Mouse (Mus musculus): Measurements from ENCODE around the gene Trem1. TPM values are rescaled to one million over a fixed set of nuclear protein-coding genes. Genes with fewer than 3 reads are reported as not detected.

Gene Trem1
- not detected in 2 replicates for polyA plus RNA-seq (2016; fragmentation: Nextera tagmentation; extraction: Ambion mirVana)

DNA sequence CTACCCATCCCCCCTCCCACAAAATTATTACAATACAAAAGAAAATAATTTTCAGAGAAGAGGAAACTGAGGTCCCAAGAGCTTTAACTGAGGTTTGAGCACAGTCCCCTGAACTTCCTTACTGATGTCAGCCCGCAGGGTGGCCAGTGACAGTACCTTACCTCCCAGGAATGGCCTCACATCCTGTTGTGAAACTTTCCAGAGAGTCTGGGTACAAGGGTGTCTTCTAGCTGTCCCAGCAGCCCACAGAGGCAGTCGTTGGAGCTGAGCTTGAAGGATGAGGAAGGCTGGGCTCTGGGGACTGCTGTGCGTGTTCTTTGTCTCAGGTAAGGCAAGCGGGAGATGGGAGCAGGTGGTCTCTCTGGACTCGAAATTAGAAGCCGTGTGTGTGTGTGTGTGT, at the start of gene Trem1:
Trem1 (plus strand) TSS at position 251 of the 400 bp plus-strand sequence.
- Histone ChIP-seq H3K9me3 (no peaks in the 10 kb centered on the region), H3K27ac (no peak within 1 kb of the TSS), H3K4me1 (no peaks in the 10 kb centered on the region), H3K4me3 (no peak within 1 kb of the TSS), H3K36me3 (replicated peaks) (no peaks in the 10 kb centered on the region), H3K27me3 (ENCODE audit: poor library complexity, severe bottlenecking) (no peaks in the 10 kb centered on the region)
- DNase-seq (ENCODE audit: extremely low spot score, low spot score) = no peak
- 85% methylated on average over 6 of the region's 6 CpGs for WGBS

DNA sequence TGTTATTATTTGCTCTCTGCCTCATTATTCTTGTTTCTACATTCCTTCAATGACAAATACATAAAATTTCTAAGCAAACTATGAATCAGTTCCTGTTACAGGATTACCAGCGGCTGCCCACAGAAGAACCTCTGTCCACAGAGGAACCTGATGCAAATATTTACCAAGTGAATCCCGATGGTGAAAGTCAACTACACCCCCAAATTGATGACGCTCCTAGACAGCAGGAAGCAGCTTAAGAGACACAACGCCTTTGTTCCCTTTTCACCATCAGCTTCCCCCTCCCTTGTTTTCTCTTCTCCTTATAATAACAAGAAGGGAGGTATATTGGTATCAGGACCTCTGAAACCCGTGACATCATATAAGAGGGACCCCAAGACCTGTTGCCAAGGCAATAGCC, 47.3 kb upstream of the Trem1 start:
- no peak for DNase-seq (ENCODE audit: extremely low spot score, low spot score)
- 82% methylated on average over 5 of the region's 5 CpGs for WGBS
- no peaks in the 10 kb centered on the region for H3K36me3 ChIP-seq (replicated peaks)

DNA sequence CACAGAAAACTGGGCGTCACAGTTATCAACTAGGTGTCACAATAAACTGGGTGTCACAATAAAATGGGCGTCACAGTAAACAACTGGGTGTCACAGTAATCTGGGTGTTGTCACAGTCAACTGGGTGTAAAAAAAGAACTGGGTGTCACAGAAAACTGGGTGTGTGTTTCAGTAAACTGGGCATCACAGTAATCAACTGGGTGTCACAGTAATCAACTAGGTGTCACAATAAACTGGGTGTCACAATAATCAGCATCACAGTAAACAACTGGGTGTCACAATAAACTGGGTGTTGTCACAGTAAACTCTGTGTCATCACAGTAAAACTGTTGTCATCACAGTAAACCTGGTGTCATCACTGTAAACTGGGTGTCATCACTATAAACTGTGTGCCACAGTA, 40.2 kb upstream of the Trem1 start:
- Histone ChIP-seq H3K27me3 (ENCODE audit: poor library complexity, severe bottlenecking) (no peaks in the 10 kb centered on the region), H3K4me3 (no peak overlapping the region), H3K27ac (no peak overlapping the region), H3K36me3 (replicated peaks) (no peaks in the 10 kb centered on the region), H3K4me1 (no peaks in the 10 kb centered on the region), H3K9me3 (no peaks in the 10 kb centered on the region; the same call in 1 of the 2 replicates)
- no peak for DNase-seq (ENCODE audit: extremely low spot score, low spot score)
- WGBS = 86% methylated on average over 2 of the region's 2 CpGs

More for the DNA sequence above, 47.3 kb upstream of the Trem1 start:
- Histone ChIP-seq H3K27me3 (ENCODE audit: poor library complexity, severe bottlenecking) (no peaks in the 10 kb centered on the region), H3K4me1 (no peaks in the 10 kb centered on the region), H3K9me3 (no peaks in the 10 kb centered on the region), H3K4me3 (no peak overlapping the region), H3K27ac (no peak overlapping the region)

DNA sequence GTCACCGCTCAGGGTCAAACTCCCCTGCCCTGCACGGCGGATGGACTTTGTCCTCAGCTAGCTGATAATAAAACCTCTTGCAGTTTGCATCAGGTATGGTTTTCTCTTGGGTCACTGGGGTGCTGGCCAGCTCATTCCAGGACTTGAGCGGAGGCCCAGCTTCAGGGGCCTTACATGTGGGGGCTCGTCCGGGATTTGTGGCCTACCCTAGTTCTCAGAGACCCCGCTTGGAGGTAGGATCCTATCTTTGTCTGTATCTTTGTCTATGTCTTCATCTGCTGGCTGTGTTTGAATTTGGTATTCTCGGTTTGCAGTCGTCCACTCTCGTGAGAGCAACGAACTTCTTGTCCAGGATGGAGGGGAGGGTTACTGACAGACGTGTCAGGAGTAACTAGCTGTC, 29.5 kb upstream of the Trem1 start:
- no peak for DNase-seq (ENCODE audit: extremely low spot score, low spot score)
- no peak overlapping the region for H3K4me3 ChIP-seq
- 97% methylated on average over 12 of the region's 12 CpGs for WGBS
- no peaks in the 10 kb centered on the region for H3K4me1 ChIP-seq
- H3K36me3 ChIP-seq (replicated peaks) = no peaks in the 10 kb centered on the region
- peaks cover 37% of the 10 kb centered on the region for H3K9me3 ChIP-seq
- no peaks in the 10 kb centered on the region for H3K27me3 ChIP-seq (ENCODE audit: poor library complexity, severe bottlenecking)
- no peak overlapping the region for H3K27ac ChIP-seq

DNA sequence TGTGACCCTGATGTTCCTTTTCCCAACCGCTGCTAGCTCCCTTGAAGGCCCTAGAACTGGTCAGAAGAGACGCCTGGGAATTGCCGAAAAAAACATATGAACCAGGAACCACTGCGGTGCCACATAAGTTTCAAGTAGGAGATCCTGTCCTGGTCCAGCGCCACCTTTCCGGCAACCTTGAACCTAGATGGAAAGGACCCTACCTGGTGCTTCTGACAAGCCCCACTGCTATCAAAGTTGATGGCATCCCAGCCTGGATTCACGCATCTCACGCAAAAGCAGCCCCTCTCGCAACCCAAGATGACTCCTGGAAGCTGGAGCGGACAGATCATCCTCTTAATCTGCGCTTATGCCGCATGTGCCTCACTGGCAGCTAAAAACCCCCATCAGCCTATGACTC, 20.0 kb upstream of the Trem1 start:
- DNase-seq (ENCODE audit: extremely low spot score, low spot score) = no peak
- H3K9me3 ChIP-seq = peaks cover 7% of the 10 kb centered on the region; the same call in 1 of the 2 replicates
- H3K36me3 ChIP-seq (replicated peaks) = no peaks in the 10 kb centered on the region
- no peak overlapping the region for H3K4me3 ChIP-seq
- H3K4me1 ChIP-seq = no peaks in the 10 kb centered on the region
- H3K27me3 ChIP-seq (ENCODE audit: poor library complexity, severe bottlenecking) = no peaks in the 10 kb centered on the region
- WGBS = 96% methylated on average over 12 of the region's 12 CpGs
- H3K27ac ChIP-seq = no peak overlapping the region

DNA sequence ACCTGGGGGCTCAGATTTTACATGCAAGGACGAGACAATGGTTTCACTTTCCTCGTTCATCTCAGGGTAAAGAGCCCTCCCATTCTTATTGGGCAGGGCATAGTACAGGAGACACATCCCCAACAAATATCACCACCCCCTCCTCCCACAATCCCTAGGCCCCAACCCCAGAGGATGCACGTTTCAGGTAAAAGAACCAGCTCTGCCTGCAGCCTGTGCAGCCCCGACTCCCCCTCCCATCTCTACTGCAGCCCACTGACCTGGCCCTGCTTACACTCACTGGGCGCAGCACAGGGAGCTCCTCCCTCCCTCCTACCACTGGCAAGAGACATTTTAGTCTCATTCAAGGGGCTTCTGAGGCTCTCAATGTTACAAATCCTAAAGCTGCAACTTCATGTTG, 19.1 kb upstream of the Trem1 start:
- H3K4me1 ChIP-seq = no peaks in the 10 kb centered on the region
- DNase-seq (ENCODE audit: extremely low spot score, low spot score) = no peak
- no peaks in the 10 kb centered on the region for H3K36me3 ChIP-seq (replicated peaks)
- H3K27ac ChIP-seq = no peak overlapping the region
- WGBS = 74% methylated on average over 5 of the region's 5 CpGs
- H3K4me3 ChIP-seq = no peak overlapping the region
- peaks cover 13% of the 10 kb centered on the region; the same call in 1 of the 2 replicates for H3K9me3 ChIP-seq
- no peaks in the 10 kb centered on the region for H3K27me3 ChIP-seq (ENCODE audit: poor library complexity, severe bottlenecking)

DNA sequence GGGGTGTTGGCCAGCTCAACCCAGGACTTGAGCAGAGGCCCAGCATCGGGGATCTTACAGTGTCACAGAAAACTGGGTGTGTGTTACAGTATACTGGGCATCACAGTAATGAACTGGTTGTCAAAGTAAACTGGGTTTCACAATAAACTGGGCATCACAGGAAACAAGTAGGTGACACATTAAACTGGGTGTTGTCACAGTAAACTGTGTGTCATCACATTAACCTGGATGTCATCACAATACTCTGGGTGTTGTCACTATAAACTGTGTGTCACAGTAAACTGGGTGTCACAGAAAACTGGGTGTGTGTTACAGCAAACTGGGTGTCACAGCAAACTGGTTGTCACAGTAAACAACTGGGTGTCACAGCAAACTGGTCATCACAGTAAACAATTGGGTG, 17.1 kb upstream of the Trem1 start:
- no peak for DNase-seq (ENCODE audit: extremely low spot score, low spot score)
- H3K4me3 ChIP-seq = no peak overlapping the region
- no peaks in the 10 kb centered on the region for H3K4me1 ChIP-seq

DNA sequence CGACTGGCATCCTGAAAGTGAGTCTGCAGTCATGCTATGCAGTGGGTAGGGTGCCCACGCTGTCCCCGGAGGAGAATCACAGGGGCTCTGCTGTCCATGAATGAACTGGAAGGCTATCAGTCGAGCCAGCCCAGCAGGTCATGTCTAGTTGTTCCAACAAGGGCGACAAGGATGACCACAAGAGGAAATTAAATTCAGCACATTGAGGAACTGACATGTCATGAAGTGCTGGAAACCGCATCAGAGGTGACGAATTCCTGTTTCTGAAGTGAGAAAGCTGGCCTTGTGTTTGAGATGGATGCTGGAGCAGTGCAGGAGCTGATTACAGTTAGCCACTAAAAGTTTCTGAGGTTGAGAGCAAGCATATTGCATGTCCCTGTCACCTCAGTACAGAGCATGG, 1.9 kb upstream of the Trem1 start:
- no peaks in the 10 kb centered on the region for H3K9me3 ChIP-seq
- WGBS = 88% methylated on average over 7 of the region's 7 CpGs
- DNase-seq (ENCODE audit: extremely low spot score, low spot score) = no peak
- no peak overlapping the region for H3K27ac ChIP-seq
- no peaks in the 10 kb centered on the region for H3K4me1 ChIP-seq
- no peaks in the 10 kb centered on the region for H3K27me3 ChIP-seq (ENCODE audit: poor library complexity, severe bottlenecking)
- H3K36me3 ChIP-seq (replicated peaks) = no peaks in the 10 kb centered on the region
- H3K4me3 ChIP-seq = no peak overlapping the region

More for the DNA sequence above, 17.1 kb upstream of the Trem1 start:
- no peak overlapping the region for H3K27ac ChIP-seq
- H3K36me3 ChIP-seq (replicated peaks) = no peaks in the 10 kb centered on the region
- H3K27me3 ChIP-seq (ENCODE audit: poor library complexity, severe bottlenecking) = no peaks in the 10 kb centered on the region
- 93% methylated on average over 1 of the region's 1 CpGs for WGBS
- H3K9me3 ChIP-seq = peaks cover 18% of the 10 kb centered on the region; the same call in 1 of the 2 replicates

DNA sequence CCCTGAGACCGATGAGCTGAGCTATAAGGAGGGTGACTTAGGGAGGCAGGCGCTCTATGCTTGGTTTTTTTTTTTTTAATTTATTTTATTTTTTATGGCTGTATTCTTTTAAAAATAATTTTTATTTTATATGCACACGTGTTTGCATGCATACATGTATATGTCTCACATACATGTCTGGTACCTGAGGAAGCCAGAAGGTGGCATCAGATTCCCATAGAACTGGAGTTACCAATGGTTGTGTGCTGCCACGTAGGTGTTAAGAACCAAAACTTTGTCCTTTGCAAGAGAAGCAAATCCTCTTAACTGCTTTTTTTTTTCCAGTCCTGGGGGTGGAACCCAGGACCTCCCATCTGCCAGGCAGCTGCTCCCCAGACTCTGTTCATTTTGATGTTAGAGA, 1.2 kb downstream of the Trem1 start:
- 88% methylated on average over 4 of the region's 4 CpGs for WGBS
- Histone ChIP-seq H3K27me3 (ENCODE audit: poor library complexity, severe bottlenecking) (no peaks in the 10 kb centered on the region), H3K27ac (no peak overlapping the region), H3K36me3 (replicated peaks) (no peaks in the 10 kb centered on the region), H3K4me1 (no peaks in the 10 kb centered on the region), H3K4me3 (no peak overlapping the region), H3K9me3 (no peaks in the 10 kb centered on the region)
- DNase-seq (ENCODE audit: extremely low spot score, low spot score) = no peak

DNA sequence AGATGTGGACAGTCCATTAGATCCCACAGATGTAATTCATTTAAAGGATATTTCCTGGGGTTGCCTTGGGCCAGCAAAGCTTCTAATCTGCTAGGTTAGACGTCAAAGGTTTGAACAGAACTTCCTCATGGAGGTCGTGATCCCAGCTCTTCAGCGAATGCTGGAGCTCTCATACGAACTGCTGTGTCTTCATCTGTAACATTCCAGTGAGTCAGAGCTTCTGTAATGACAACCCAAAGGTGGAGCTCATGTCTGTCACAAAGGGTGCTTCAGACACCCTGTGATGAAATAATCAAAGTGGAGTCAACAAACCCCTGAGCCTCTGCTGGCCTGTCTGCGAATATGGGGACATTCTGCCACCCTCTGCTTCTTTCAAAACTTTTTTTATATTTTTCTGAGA, 2.0 kb downstream of the Trem1 start:
- no peaks in the 10 kb centered on the region for H3K36me3 ChIP-seq (replicated peaks)
- DNase-seq (ENCODE audit: extremely low spot score, low spot score) = no peak
- H3K4me3 ChIP-seq = no peak overlapping the region
- WGBS = 72% methylated on average over 5 of the region's 5 CpGs
- H3K9me3 ChIP-seq = no peaks in the 10 kb centered on the region
- H3K27me3 ChIP-seq (ENCODE audit: poor library complexity, severe bottlenecking) = no peaks in the 10 kb centered on the region
- H3K27ac ChIP-seq = no peak overlapping the region
- H3K4me1 ChIP-seq = no peaks in the 10 kb centered on the region

DNA sequence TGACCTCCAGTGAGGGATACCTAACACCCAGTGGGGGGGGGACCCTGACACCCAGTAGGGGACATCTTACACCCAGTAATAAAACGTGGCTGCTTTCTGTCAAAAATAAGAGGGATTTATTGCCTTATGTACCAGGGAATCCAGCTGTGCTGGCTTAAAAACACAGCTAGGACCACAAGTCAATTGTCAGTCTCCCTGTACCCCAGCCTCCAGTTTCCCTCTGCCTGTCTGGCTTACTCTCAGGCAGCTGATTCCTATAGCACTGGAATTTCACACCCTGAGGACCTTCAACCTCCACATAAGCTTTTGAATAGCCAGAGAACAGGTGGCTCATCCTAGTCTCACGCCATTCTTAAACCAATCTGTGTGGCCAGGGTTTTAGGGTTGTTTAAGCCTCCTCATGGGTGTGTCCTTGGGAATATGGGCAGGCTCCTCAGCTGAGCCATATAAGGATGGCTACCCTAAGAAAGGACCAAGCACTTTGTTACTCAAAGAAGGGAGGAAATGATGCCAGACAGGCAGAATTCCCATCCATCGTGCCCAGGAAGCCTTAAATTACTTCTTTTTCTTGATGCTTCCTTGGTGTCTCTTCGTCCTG, 3.3 kb downstream of the Trem1 start:
- Histone ChIP-seq H3K4me3 (no peak overlapping the region), H3K27ac (no peak overlapping the region), H3K36me3 (replicated peaks) (no peaks in the 10 kb centered on the region), H3K9me3 (no peaks in the 10 kb centered on the region), H3K27me3 (ENCODE audit: poor library complexity, severe bottlenecking) (no peaks in the 10 kb centered on the region), H3K4me1 (no peaks in the 10 kb centered on the region)
- WGBS = 66% methylated on average over 4 of the region's 4 CpGs
- no peak for DNase-seq (ENCODE audit: extremely low spot score, low spot score)

DNA sequence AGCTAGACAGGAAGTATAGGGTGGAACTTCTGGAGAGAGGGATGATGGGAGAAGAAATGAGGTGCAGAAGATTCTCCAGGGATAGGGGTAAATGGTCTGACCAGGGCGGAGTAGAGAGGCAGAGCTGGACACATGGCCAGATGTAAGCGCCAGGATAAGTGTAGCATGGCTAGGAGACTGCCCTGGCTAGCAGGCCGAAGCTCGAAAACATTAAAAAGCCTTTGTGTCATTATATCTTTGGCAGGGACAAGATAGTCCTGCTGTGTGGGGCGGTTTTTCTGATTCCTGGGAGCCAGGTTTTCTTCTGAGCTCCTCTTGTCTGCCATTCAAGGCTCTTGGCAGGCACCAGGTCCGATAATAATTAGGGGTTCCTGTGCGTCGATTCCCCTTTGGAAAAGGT, 5.1 kb downstream of the Trem1 start:
- DNase-seq (ENCODE audit: extremely low spot score, low spot score) = no peak
- 93% methylated on average over 8 of the region's 8 CpGs for WGBS
- Histone ChIP-seq H3K4me1 (no peaks in the 10 kb centered on the region), H3K36me3 (replicated peaks) (no peaks in the 10 kb centered on the region), H3K9me3 (no peaks in the 10 kb centered on the region), H3K4me3 (no peak overlapping the region), H3K27ac (no peak overlapping the region), H3K27me3 (ENCODE audit: poor library complexity, severe bottlenecking) (no peaks in the 10 kb centered on the region)

DNA sequence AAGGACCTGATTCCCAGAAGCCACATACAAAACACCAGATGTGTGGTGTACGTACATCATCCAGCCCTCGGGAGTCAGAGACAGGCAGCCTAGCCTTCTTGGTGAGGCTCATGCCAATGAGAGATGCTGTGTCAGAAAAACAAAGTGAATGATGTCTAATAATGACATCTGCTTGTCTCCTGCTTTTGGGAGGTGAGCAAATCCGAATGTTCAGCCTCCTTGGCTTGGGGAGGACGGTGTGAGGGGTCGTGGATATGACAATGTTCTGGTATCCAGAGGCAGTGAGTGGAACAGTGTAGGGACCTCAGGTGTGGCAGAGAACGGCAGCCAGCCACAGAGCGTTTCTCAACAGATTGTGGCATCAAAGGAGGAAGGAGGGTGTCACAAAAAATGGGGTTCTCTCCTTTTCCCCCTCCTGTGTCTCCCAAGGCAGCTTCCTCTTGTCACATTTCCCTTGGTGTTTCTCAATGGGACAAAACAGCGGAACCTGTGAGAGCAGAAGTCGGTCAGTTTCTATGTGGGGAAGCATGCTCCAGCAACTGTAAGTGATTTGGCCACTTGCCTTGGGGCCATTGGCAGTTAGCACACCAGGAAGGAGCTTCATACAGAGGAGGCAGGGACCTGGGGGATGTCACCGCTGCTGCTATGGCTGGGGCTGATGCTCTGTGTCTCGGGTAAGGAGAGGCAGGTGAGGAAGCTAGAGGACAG, 14.8 kb downstream of the Trem1 start, which contains the start of gene Trem3:
Trem3 (plus strand) TSS at position 557 of the 708 bp plus-strand sequence.
- Histone ChIP-seq H3K27me3 (ENCODE audit: poor library complexity, severe bottlenecking) (no peaks in the 10 kb centered on the region), H3K9me3 (no peaks in the 10 kb centered on the region; the same call in 1 of the 2 replicates), H3K27ac (no peak within 1 kb of the TSS), H3K4me3 (no peak within 1 kb of the TSS), H3K4me1 (no peaks in the 10 kb centered on the region), H3K36me3 (replicated peaks) (no peaks in the 10 kb centered on the region)
- DNase-seq (ENCODE audit: extremely low spot score, low spot score) = no peak
- WGBS = 85% methylated on average over 11 of the region's 11 CpGs
